Mouse (Mus musculus): Measurements from ENCODE around the gene Dhps. TPM values are rescaled to one million over a fixed set of nuclear protein-coding genes. Genes with fewer than 3 reads are reported as not detected.
A peak's percentile ranks its signal among the peaks of the same experiment; 100 is the strongest.

Gene Dhps
- 60.6 and 70.5 TPM in 2 replicates for polyA plus RNA-seq (2015; fragmentation: Nextera tagmentation; extraction: Ambion mirVana)

DNA sequence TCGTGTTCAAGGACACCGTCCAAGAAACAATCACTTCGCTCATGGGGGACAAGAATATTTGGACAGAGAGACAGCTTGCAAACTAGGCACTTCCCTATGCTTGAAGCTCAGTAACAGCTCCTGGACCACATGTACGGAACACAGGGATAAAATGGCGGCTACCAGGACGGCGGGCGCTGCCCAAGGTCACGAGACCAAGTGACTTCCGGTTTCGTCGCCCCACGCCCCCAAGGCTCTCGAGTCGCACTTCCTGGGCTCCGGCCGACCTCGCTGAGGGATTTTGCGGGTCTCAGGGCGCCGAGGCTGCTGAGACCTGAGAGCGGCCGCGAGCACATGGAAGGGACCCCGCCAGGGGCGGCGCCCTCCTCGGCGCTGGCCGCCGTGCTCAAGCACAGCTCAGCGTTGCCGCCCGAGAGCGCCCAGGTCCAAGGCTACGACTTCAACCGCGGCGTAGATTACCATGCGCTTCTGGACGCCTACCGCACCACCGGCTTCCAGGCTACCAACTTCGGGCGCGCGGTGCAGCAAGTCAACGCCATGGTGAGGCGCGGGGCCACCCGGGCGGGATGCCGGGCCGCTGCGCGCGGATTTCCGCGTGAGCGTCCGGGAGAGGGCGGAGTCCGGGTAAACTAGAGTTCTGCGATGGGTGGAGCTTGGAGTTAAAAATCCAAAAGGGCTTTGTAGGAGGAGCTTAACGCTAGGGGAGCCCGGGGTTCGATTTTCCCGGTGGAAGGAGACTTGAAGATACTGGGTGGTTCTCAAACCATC lies at the start of gene Dhps:
TSS of gene Dhps (plus strand) at position 244 of the 768 bp plus-strand sequence.
- H3K4me1 ChIP-seq (ENCODE audit: insufficient read depth, low read length), result peaks cover 11% of the 10 kb centered on the region
- peak within 1 kb of the TSS; percentile 91 for H3K9ac ChIP-seq (replicated peaks; ENCODE audit: low read length)
- H3K27me3 ChIP-seq (ENCODE audit: insufficient read depth, low read length), result no peaks in the 10 kb centered on the region
- peak within 1 kb of the TSS; percentile 78 for H3K4me2 ChIP-seq (replicated peaks; ENCODE audit: low read depth, low read length)
- ATAC-seq (ENCODE audit: low FRiP score, low TSS enrichment), result peak; percentile 91
- peak within 1 kb of the TSS; percentile 93 for H3K4me3 ChIP-seq (ENCODE audit: low read length)
- peak within 1 kb of the TSS; percentile 98 for H3K27ac ChIP-seq (ENCODE audit: low read length)
- H3K36me3 ChIP-seq (ENCODE audit: insufficient read depth, low read length), result peaks cover 33% of the 10 kb centered on the region
- WGBS, result under 1% methylated on average over 68 of the region's 68 CpGs
- H3K9me3 ChIP-seq (ENCODE audit: low read length), result no peaks in the 10 kb centered on the region

DNA sequence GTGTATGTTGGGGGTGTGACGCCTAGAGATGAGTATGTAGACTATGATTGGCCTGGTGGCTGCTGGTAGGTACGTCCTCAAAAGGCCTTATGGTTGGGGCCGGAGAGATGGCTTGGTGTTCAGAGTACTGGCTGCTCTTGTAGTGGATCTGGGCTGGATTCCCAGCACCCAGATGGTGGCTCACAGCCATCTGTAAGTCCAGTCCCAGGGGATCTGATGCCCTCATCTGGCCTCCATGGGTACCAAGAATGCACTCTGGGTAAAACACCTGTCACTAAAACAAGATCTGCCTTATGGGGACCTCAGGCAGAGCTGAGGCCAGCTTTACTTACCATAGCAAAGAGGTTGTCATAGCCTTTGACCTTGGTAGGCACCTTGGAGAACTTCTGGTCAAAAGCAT lies 47.7 kb upstream of the Dhps start:
- Histone ChIP-seq H3K9me3 (ENCODE audit: low read length) (no peaks in the 10 kb centered on the region), H3K4me3 (ENCODE audit: low read length) (peak overlapping the region; percentile 73; the same call in 1 of the 2 replicates), H3K4me2 (replicated peaks; ENCODE audit: low read depth, low read length) (peak overlapping the region; percentile 83; the same call in 1 of the 2 replicates), H3K27ac (ENCODE audit: low read length) (no peak overlapping the region), H3K9ac (replicated peaks; ENCODE audit: low read length) (no peak overlapping the region), H3K27me3 (ENCODE audit: insufficient read depth, low read length) (no peaks in the 10 kb centered on the region), H3K4me1 (ENCODE audit: insufficient read depth, low read length) (peaks cover 30% of the 10 kb centered on the region), H3K36me3 (ENCODE audit: insufficient read depth, low read length) (peaks cover 27% of the 10 kb centered on the region)
- whole genome bisulfite sequencing, result 93% methylated on average over 3 of the region's 3 CpGs
- ATAC-seq (ENCODE audit: low FRiP score, low TSS enrichment), result no peak

DNA sequence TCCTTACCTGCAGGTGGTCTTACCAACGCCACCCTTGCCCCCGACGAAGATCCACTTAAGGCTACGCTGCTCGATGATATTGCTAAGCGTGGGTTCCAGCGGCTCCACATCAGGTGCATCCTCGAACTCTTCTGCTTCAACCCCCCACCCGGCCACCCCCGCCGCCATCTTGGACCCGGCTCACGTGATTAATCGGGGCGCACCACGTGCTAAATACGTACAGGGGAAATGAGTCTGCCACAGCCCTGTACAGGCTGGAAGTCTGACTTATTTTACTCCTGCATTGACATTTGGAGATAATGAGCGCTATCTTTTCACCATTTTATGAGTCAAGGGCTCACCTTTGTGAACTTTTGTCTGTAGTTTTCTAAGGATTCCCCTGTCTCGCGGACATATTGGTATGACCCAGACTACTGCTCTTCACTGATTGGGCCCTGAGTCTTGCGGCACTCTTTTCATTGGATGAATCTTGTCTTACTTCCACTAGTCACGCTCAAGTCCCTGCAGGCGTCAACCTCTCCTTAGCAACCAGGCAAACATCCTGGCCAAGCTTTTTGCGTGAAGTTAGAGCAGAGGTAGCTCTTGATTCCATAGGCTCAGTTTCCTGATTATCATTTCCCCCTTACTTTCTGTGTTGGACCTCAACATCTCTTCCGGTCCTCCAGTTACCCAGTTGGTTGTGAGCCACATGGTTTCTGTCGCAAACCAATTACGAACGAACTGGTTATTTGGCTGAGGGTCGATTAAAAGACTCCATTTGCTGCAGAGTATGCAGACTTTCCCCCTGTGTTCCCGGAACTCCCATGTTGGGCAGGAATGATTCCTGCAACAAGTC lies 46.2 kb upstream of the Dhps start, which contains the start of gene Asna1:
TSS of gene Asna1 (minus strand) at position 184 of the 835 bp plus-strand sequence.
- peak within 1 kb of the TSS; percentile 73 for H3K4me3 ChIP-seq (ENCODE audit: low read length)
- H3K9me3 ChIP-seq (ENCODE audit: low read length), result no peaks in the 10 kb centered on the region
- 4% methylated on average over 30 of the region's 30 CpGs for WGBS
- peaks cover 37% of the 10 kb centered on the region for H3K36me3 ChIP-seq (ENCODE audit: insufficient read depth, low read length)
- ATAC-seq (ENCODE audit: low FRiP score, low TSS enrichment), result peak; percentile 91
- H3K4me2 ChIP-seq (replicated peaks; ENCODE audit: low read depth, low read length), result peak within 1 kb of the TSS; percentile 83
- H3K27me3 ChIP-seq (ENCODE audit: insufficient read depth, low read length), result no peaks in the 10 kb centered on the region
- peak within 1 kb of the TSS; percentile 68 for H3K9ac ChIP-seq (replicated peaks; ENCODE audit: low read length)
- peaks cover 33% of the 10 kb centered on the region for H3K4me1 ChIP-seq (ENCODE audit: insufficient read depth, low read length)
- H3K27ac ChIP-seq (ENCODE audit: low read length), result peak within 1 kb of the TSS; percentile 94

DNA sequence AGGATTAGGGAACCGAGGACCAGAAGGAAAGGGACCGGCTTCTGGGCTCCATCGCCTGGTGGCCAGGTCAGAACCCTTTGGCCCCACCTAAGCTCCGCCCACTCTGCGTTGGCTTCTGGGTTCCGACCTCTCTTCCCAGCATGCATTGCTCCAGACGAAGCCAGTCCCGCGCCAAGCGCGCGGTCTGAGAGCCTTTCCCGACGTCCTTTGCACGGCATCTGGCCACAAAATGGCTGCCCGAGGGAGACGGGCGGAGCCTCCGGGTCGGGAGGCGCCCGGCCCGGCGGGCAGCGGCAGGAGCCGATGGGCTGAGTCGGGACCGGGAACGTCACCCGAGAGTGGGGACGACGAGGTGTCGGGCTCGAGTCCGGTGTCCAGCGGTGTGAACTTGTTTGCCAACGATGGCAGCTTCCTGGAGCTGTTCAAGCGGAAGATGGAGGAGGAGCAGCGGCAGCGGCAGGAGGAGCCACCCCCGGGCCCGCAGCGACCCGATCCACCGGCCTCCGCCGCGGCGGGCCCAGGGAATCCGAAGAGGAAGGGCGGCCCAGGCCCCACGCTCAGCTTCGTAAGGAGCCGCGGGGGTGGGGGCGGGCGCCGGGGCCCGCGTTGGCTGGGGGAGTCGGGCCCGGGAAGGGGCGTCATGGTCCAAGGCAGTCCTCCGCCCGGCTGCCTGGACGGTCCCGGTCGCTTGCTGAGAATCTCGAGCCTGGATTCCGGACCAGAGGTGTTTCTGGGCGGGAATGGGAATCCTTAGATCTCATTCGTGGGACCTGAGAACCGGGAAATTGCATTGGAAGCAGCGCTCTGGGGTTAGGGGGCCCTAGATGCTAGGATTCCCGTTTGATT lies 44.7 kb upstream of the Dhps start, which contains the start of gene Trir:
TSS of gene Trir (plus strand) at position 154 of the 846 bp plus-strand sequence.
- peak within 1 kb of the TSS; percentile 83 for H3K4me2 ChIP-seq (replicated peaks; ENCODE audit: low read depth, low read length)
- H3K4me1 ChIP-seq (ENCODE audit: insufficient read depth, low read length), result peaks cover 33% of the 10 kb centered on the region
- H3K36me3 ChIP-seq (ENCODE audit: insufficient read depth, low read length), result peaks cover 37% of the 10 kb centered on the region
- peak within 1 kb of the TSS; percentile 100 for H3K4me3 ChIP-seq (ENCODE audit: low read length)
- WGBS, result 0% methylated on average over 73 of the region's 75 CpGs
- H3K9me3 ChIP-seq (ENCODE audit: low read length), result no peaks in the 10 kb centered on the region
- peak; percentile 79 for ATAC-seq (ENCODE audit: low FRiP score, low TSS enrichment)
- no peaks in the 10 kb centered on the region for H3K27me3 ChIP-seq (ENCODE audit: insufficient read depth, low read length)
- peak within 1 kb of the TSS; percentile 94 for H3K27ac ChIP-seq (ENCODE audit: low read length)
- peak within 1 kb of the TSS; percentile 100 for H3K9ac ChIP-seq (replicated peaks; ENCODE audit: low read length)

DNA sequence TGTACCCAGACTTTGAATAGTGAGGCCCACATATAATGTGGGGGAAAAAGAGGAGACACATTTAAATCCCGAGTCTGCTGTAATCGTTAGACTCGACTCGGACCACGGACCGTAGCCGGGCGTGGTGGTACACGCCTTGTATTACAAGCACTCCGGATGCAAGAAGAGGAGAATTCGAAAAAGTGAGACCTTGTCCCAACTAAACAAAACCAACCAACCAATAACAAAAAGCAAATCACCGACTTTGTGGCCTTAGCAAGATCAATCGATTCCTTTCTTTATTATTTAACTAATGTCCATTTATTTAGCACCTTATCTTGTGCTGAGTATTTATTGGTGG lies 44.1 kb upstream of the Dhps start:
- H3K4me1 ChIP-seq (ENCODE audit: insufficient read depth, low read length), result peaks cover 33% of the 10 kb centered on the region
- peak overlapping the region; percentile 100 for H3K4me3 ChIP-seq (ENCODE audit: low read length)
- peak overlapping the region; percentile 100 for H3K9ac ChIP-seq (replicated peaks; ENCODE audit: low read length)
- peak overlapping the region; percentile 83 for H3K4me2 ChIP-seq (replicated peaks; ENCODE audit: low read depth, low read length)
- under 1% methylated on average over 13 of the region's 13 CpGs for WGBS
- H3K9me3 ChIP-seq (ENCODE audit: low read length), result no peaks in the 10 kb centered on the region
- ATAC-seq (ENCODE audit: low FRiP score, low TSS enrichment), result no peak
- H3K27ac ChIP-seq (ENCODE audit: low read length), result peak overlapping the region; percentile 94
- peaks cover 37% of the 10 kb centered on the region for H3K36me3 ChIP-seq (ENCODE audit: insufficient read depth, low read length)
- no peaks in the 10 kb centered on the region for H3K27me3 ChIP-seq (ENCODE audit: insufficient read depth, low read length)

DNA sequence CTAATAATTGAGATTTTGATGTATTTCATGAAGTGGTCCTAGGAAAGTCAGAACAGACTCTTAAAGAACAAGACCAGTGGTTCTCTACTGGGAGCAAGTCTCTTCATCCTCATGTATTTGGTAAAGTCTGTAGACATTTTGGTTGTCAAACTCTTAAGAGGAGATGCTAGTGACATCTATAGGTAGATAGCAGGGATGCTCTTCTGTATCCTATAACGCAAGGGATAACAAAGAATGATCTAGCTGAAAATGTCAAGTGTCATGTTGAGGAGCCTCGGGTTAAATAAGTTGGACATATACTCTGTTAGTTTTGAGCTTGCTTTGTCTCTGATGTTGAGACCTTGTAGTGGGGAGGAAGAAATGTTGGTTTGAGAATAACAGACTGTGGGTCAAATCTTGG lies 43.6 kb upstream of the Dhps start:
- peak overlapping the region; percentile 100 for H3K9ac ChIP-seq (replicated peaks; ENCODE audit: low read length)
- H3K4me2 ChIP-seq (replicated peaks; ENCODE audit: low read depth, low read length), result peak overlapping the region; percentile 83
- H3K27ac ChIP-seq (ENCODE audit: low read length), result no peak overlapping the region
- H3K4me1 ChIP-seq (ENCODE audit: insufficient read depth, low read length), result peaks cover 33% of the 10 kb centered on the region
- no peaks in the 10 kb centered on the region for H3K27me3 ChIP-seq (ENCODE audit: insufficient read depth, low read length)
- no peak for ATAC-seq (ENCODE audit: low FRiP score, low TSS enrichment)
- peaks cover 41% of the 10 kb centered on the region for H3K36me3 ChIP-seq (ENCODE audit: insufficient read depth, low read length)
- H3K9me3 ChIP-seq (ENCODE audit: low read length), result no peaks in the 10 kb centered on the region
- H3K4me3 ChIP-seq (ENCODE audit: low read length), result peak overlapping the region; percentile 100
- 19% methylated on average over 2 of the region's 2 CpGs for WGBS

DNA sequence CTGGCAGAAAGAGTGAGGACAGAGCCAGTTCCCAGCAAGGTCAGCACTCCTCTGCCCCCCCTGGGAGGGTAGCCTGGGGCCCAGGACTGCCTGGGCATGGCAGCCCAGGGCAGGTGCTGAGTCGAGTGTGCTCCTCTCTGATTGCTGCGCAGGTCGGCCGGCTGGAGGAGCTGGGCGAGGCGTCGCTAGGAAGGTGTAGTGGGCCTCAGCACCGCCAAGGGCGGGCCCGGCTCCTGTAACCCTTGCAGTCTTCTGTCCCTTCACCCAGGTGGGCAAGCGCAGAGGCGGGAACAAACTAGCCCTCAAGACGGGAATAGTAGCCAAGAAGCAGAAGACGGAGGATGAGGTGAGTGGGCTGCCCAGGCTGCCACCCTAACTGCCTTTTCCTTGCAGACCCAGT lies 42.3 kb upstream of the Dhps start:
- peaks cover 36% of the 10 kb centered on the region for H3K36me3 ChIP-seq (ENCODE audit: insufficient read depth, low read length)
- no peaks in the 10 kb centered on the region for H3K9me3 ChIP-seq (ENCODE audit: low read length)
- WGBS, result 84% methylated on average over 14 of the region's 14 CpGs
- H3K4me2 ChIP-seq (replicated peaks; ENCODE audit: low read depth, low read length), result 0 out of 2 replicates have a peak overlapping the region, but pooled peaks have one; percentile 83
- no peaks in the 10 kb centered on the region for H3K27me3 ChIP-seq (ENCODE audit: insufficient read depth, low read length)
- no peak for ATAC-seq (ENCODE audit: low FRiP score, low TSS enrichment)
- H3K27ac ChIP-seq (ENCODE audit: low read length), result no peak overlapping the region
- peak overlapping the region; percentile 45; the same call in 1 of the 2 replicates for H3K9ac ChIP-seq (replicated peaks; ENCODE audit: low read length)
- H3K4me1 ChIP-seq (ENCODE audit: insufficient read depth, low read length), result peaks cover 34% of the 10 kb centered on the region
- peak overlapping the region; percentile 8; the same call in 1 of the 2 replicates for H3K4me3 ChIP-seq (ENCODE audit: low read length)

DNA sequence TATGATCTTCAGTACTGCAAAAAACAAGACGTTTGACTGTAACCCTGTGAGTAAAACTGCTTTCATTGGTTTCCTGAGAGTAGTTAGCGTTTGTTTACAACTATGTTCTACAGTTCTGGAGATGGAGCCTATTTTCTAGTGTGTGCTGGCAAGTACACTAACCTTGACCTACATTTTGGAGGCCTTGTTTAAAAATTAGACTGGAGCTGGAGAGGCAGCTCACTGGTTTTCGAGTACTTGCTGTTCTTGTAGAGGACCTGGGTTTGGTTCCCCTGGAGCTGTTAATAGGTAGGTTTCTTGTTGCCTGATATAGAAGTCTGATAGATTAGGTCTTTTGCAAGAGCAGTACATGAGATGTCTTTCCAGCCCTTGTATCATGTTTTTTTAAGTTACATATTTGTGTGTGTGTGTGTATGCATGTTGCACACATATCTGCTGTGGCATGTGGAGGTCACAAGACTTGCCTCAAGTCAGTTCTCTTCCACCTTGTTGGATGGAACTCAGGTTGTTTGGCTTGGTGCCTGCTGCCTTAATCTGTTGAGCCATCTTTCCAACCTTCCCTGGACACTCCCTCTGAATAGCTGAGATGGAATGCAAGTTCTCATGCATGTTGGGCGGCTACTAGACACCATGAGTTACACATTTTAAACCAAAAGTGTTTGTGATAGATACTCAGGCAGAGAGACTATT lies 38.8 kb upstream of the Dhps start:
- H3K4me3 ChIP-seq (ENCODE audit: low read length), result no peak overlapping the region
- H3K4me1 ChIP-seq (ENCODE audit: insufficient read depth, low read length), result peaks cover 29% of the 10 kb centered on the region
- 82% methylated on average over 4 of the region's 4 CpGs for WGBS
- no peak overlapping the region for H3K27ac ChIP-seq (ENCODE audit: low read length)
- no peak for ATAC-seq (ENCODE audit: low FRiP score, low TSS enrichment)
- H3K9ac ChIP-seq (replicated peaks; ENCODE audit: low read length), result no peak overlapping the region
- H3K36me3 ChIP-seq (ENCODE audit: insufficient read depth, low read length), result peaks cover 36% of the 10 kb centered on the region
- no peaks in the 10 kb centered on the region for H3K27me3 ChIP-seq (ENCODE audit: insufficient read depth, low read length)
- no peak overlapping the region for H3K4me2 ChIP-seq (replicated peaks; ENCODE audit: low read depth, low read length)
- H3K9me3 ChIP-seq (ENCODE audit: low read length), result no peaks in the 10 kb centered on the region

DNA sequence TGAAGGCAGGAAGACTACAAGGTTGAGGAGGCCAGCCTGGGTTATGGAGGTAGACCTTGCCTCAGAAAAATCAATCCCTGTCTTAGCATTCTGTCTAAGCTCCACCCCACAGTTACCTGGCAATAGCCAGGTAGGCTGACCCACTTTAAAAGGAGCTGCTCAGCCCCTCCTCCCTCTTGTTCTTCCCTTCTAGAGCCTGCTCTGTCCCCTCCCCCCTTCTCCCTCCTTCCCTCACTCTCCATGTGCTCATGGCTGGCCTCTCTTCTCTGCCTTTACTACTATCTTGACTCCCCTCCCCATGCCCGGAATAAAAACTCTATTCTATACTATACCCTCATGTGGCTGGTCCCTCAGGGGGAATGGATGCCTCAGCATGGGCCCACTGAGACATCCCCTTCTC lies 37.7 kb upstream of the Dhps start:
- ATAC-seq (ENCODE audit: low FRiP score, low TSS enrichment), result no peak
- no peaks in the 10 kb centered on the region for H3K27me3 ChIP-seq (ENCODE audit: insufficient read depth, low read length)
- WGBS, result 52% methylated on average over 1 of the region's 1 CpGs

More for the DNA sequence above, 37.7 kb upstream of the Dhps start:
- Histone ChIP-seq H3K36me3 (ENCODE audit: insufficient read depth, low read length) (peaks cover 36% of the 10 kb centered on the region), H3K4me2 (replicated peaks; ENCODE audit: low read depth, low read length) (no peak overlapping the region), H3K27ac (ENCODE audit: low read length) (no peak overlapping the region), H3K4me1 (ENCODE audit: insufficient read depth, low read length) (peaks cover 24% of the 10 kb centered on the region), H3K9ac (replicated peaks; ENCODE audit: low read length) (no peak overlapping the region), H3K9me3 (ENCODE audit: low read length) (no peaks in the 10 kb centered on the region), H3K4me3 (ENCODE audit: low read length) (no peak overlapping the region)
